Mouse (Mus musculus) megakaryocyte, embryonic 14.5 days (primary cell): ENCODE measurements around the gene Egfem1. TPM values are rescaled to one million over a fixed set of nuclear protein-coding genes. Genes with fewer than 3 reads are reported as not detected.

Experiments
- H3K27me3 ChIP-seq: replicated peaks from 2 replicates; pipeline ENCODE3; 2012; ENCODE audit warnings: inconsistent platforms
- H3K36me3 ChIP-seq: replicated peaks from 2 replicates; pipeline ENCODE3; 2012; ENCODE audit warnings: low read length, inconsistent platforms, mixed read lengths
- H3K4me1 ChIP-seq: 2 replicates; pipeline ENCODE4 v1.6.1; 2012; ENCODE audit warnings: inconsistent platforms
- H3K4me3 ChIP-seq: replicated peaks from 2 replicates; pipeline ENCODE3; 2012; ENCODE audit warnings: moderate library complexity, mild to moderate bottlenecking, inconsistent platforms
- H3K9me3 ChIP-seq: 2 replicates; pipeline ENCODE4 v1.6.1; 2012; ENCODE audit warnings: inconsistent platforms
- FLI1 ChIP-seq: IDR thresholded peaks from 2 replicates; pipeline ENCODE4 v1.6.1; 2012; ENCODE audit warnings: low read length, inconsistent platforms, mixed read lengths
- GATA1 ChIP-seq: IDR thresholded peaks from 3 replicates; pipeline ENCODE4 v1.6.1; 2012; ENCODE audit warnings: mixed read lengths, low read length, inconsistent platforms, borderline replicate concordance
- polyA plus RNA-seq: library from polyadenylated mRNA; stranded (reverse); fragments of >175 nt; gene quantifications from 2 replicates; pipeline ENCODE4 v1.2.3, GENCODE M21; 2012; ENCODE audit warnings: low replicate concordance; ENCODE audit not compliant: insufficient read depth

Egfem1 gene
- polyA plus RNA-seq, 1 experiment = not detected

DNA sequence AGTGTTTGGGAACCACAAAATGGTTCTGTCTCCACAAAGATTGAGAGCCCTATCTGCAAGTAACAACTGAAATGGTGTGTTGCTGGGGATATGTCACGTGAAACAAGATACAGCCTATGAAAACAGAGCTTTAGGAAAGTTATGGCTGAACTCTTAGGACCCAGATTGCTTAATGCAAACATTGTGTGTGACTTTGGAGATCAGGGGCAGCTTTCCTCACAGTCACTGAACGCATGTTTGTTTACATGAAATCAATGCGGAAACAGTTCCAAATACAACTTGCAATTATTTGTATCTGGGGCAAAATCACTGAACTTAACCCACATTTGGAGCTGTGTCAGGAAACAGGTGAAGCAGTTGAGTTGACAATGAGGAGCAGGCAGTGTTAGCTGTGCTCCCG is 650.8 kb downstream of the Egfem1 start:
- no peak overlapping the region for H3K4me3 ChIP-seq
- no peak for TF ChIP-seq GATA1
- no peak for TF ChIP-seq FLI1
- H3K36me3 ChIP-seq = no peaks in the 10 kb centered on the region
- H3K4me1 ChIP-seq = no peaks in the 10 kb centered on the region
- H3K9me3 ChIP-seq = no peaks in the 10 kb centered on the region
- H3K27me3 ChIP-seq = no peaks in the 10 kb centered on the region

DNA sequence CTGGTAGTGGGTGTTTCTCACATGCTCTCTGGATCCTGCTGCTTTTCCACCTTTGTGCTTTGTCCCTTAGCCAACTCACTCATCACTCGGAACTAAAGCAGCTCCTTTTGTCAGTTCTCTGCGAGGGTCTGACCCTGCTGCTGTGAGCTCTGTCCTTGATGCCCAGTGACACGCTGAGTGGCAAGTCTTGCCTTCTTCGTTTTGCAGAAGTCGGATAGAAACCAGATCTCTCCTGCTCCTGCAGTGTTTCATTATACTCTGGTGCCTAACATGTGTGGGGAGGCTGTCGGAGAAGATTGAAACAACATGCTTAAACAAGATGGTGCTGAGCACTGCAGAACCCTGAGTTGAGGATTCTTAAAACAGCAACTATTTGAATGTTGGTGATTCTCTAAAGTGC is 652.4 kb downstream of the Egfem1 start:
- no peaks in the 10 kb centered on the region for H3K9me3 ChIP-seq
- TF ChIP-seq FLI1 = no peak
- H3K36me3 ChIP-seq = no peaks in the 10 kb centered on the region
- H3K4me3 ChIP-seq = no peak overlapping the region
- no peaks in the 10 kb centered on the region for H3K4me1 ChIP-seq
- no peaks in the 10 kb centered on the region for H3K27me3 ChIP-seq

DNA sequence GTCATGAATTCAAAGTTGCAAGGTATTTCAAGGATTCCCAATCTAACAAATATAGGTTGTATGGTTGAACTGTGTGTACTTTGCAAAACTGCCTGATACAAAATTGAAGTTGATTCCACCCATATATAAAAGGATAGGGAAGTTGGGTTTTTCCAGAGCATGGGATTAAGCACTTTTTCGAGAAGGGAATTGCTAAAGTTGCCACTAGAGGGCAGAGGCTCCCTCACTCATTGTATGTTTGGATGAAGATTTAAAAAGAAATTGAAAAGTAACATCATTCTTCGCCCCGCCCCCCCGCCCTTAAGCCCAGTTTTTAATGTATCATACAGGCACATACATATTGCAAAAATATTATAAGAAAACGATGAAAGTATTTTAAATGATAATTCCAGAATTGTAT is 657.5 kb downstream of the Egfem1 start:
- Histone ChIP-seq H3K36me3 (no peaks in the 10 kb centered on the region), H3K27me3 (no peaks in the 10 kb centered on the region), H3K9me3 (no peaks in the 10 kb centered on the region), H3K4me1 (no peaks in the 10 kb centered on the region), H3K4me3 (no peak overlapping the region)
- TF ChIP-seq GATA1 = no peak
- TF ChIP-seq FLI1 = no peak

Other genes with a start within 250 kb of the Egfem1 start
- not detected in 2 replicates for gene Gm1527, start 189.4 kb upstream of the Egfem1 start, polyA plus RNA-seq